Mouse (Mus musculus) lung, postnatal 0 days (tissue): ENCODE data around the gene Mapk13.

Source experiments
- CTCF ChIP-seq: IDR thresholded peaks from 2 replicates; pipeline ENCODE4 v1.5.1; 2016; ENCODE audit warnings: antibody characterized with exemption, mild to moderate bottlenecking
- EP300 ChIP-seq: IDR thresholded peaks from 2 replicates; pipeline ENCODE4 v1.6.1; 2016; ENCODE audit warnings: antibody characterized with exemption, mild to moderate bottlenecking, control low read depth

DNA sequence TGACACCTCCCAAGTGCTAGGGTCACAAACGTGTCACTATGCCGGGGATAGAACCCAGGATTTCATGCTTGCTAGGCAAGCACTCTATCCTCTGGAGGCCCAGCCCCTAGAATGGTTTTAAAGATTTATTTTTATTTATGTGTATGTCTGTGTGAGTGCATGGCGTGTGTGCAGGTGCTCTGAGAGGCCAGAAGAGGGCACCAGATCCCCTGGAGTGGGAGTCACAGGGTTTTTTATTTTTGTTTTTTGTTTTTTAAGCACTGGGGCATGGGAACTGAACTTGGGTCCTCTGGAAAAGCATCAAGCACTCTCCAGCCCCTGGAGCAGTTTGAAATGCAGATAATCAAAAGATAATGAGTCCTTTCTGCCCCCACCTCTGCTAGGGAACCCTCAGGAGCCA lies 7.7 kb downstream of the Mapk13 start:
- TF ChIP-seq CTCF = peak; percentile 27; the same call in 1 of the 2 replicates
- no peak for TF ChIP-seq EP300
